Mouse (Mus musculus): ENCODE results near the gene C1qtnf12. TPM values are rescaled to one million over a fixed set of nuclear protein-coding genes. Genes with fewer than 3 reads are reported as not detected.

C1qtnf12 gene
- total and polyA plus RNA-seq, 3 experiments = 21.1 to 25.0 (median 24.5) TPM

GRCm38 (mm10) chr4:155972651-155973050 lies 10.5 kb downstream of the C1qtnf12 start:
- TF ChIP-seq NRF1 (IDR thresholded peaks at IDR 0.05; ENCODE audit: low read depth, low read length) (no peak), ZNF384 (IDR thresholded peaks at IDR 0.05; ENCODE audit: low read depth, low read length) (no peak), USF2 (conservative IDR thresholded peaks at IDR 0.05; ENCODE audit: low read depth, low read length) (no peak), TBP (conservative IDR thresholded peaks at IDR 0.05; ENCODE audit: low read depth, low read length) (no peak), JUND (conservative IDR thresholded peaks at IDR 0.05; ENCODE audit: low read depth, low read length) (no peak), IRF4 (IDR thresholded peaks at IDR 0.05; ENCODE audit: low read depth, low read length) (no peak), TCF12 (IDR thresholded peaks at IDR 0.05; ENCODE audit: low read depth, low read length) (no peak)
- dilution Hi-C loops (cut with MboI; ENCODE audit: extremely low pct_ligation_motif_present, extremely low pct_unique_long_range_greater_than_20kb, low sequenced_read_pairs) = no loop called here
- H3K27ac ChIP-seq (ENCODE audit: insufficient read depth, low read depth) = no peak overlapping the region

GRCm38 (mm10) chr4:155973239-155973638 lies 11.1 kb downstream of the C1qtnf12 start:
- in situ Hi-C loops (cut with MboI; ENCODE audit: low pct_ligation_motif_present, low pct_unique_long_range_greater_than_20kb, low sequenced_read_pairs) = no loop called here
- no peak overlapping the region for H3K9ac ChIP-seq (ENCODE audit: insufficient read depth, low read depth)
- no peaks in the 10 kb centered on the region for H3K79me2 ChIP-seq (replicated peaks; ENCODE audit: control insufficient read depth, extremely low read depth, insufficient read depth, poor library complexity, severe bottlenecking)
- H3K4me1 ChIP-seq (ENCODE audit: control insufficient read depth in 1 of 2, insufficient read depth in 2 of 2) = peaks cover 0 to 3% of the 10 kb centered on the region in 2 experiments; a peak in 1 of 4 replicates
- dilution Hi-C loops (cut with MboI; ENCODE audit: extremely low pct_ligation_motif_present, extremely low pct_unique_long_range_greater_than_20kb, low sequenced_read_pairs) = no loop called here
- peaks cover 0 to 6% of the 10 kb centered on the region in 2 experiments for H3K36me3 ChIP-seq (replicated peaks in 1 of 2; ENCODE audit: control insufficient read depth in 1 of 2, insufficient read depth in 1 of 2, low read length in 1 of 2)
- peaks cover 5% of the 10 kb centered on the region for H3K9me3 ChIP-seq (replicated peaks; ENCODE audit: low read length)
- H3K4me3 ChIP-seq (replicated peaks in 1 of 3; ENCODE audit: low read depth in 2 of 3, low read length in 2 of 3, poor library complexity in 1 of 3) = no peak overlapping the region
- TF ChIP-seq NRF1 (IDR thresholded peaks at IDR 0.05; ENCODE audit: low read depth, low read length) (no peak), SMC3 (IDR thresholded peaks at IDR 0.05; ENCODE audit: low read depth, low read length) (peak; percentile 51), JUND (conservative IDR thresholded peaks at IDR 0.05; ENCODE audit: low read depth, low read length) (no peak), CTCF (conservative IDR thresholded peaks at IDR 0.05 in 1 of 2, IDR thresholded peaks at IDR 0.05 in 1 of 2; ENCODE audit: low read depth in 2 of 2, low read length in 2 of 2) (peak in 1 of 2 experiments; percentile 54; a peak in 2 of 4 replicates), RAD21 (IDR thresholded peaks at IDR 0.05; ENCODE audit: low read depth, low read length) (peak; percentile 58), MXI1 (IDR thresholded peaks at IDR 0.05; ENCODE audit: low read depth, low read length) (no peak), IRF4 (IDR thresholded peaks at IDR 0.05; ENCODE audit: low read depth, low read length) (no peak), USF2 (conservative IDR thresholded peaks at IDR 0.05; ENCODE audit: low read depth, low read length) (no peak)
- H3K27ac ChIP-seq (ENCODE audit: insufficient read depth, low read depth) = no peak overlapping the region
- no peaks in the 10 kb centered on the region for H3K27me3 ChIP-seq (replicated peaks)
- peak; percentile 21 for DNase-seq (ENCODE audit: extremely low read depth)
- H3K4me2 ChIP-seq (ENCODE audit: insufficient read depth, low read depth, poor library complexity, severe bottlenecking) = no peak overlapping the region

More at GRCm38 (mm10) chr4:155972651-155973050, 10.5 kb downstream of the C1qtnf12 start:
- Histone ChIP-seq H3K79me2 (replicated peaks; ENCODE audit: control insufficient read depth, extremely low read depth, insufficient read depth, poor library complexity, severe bottlenecking) (no peaks in the 10 kb centered on the region), H3K27me3 (replicated peaks) (no peaks in the 10 kb centered on the region), H3K9ac (ENCODE audit: insufficient read depth, low read depth) (no peak overlapping the region), H3K36me3 (replicated peaks in 1 of 2; ENCODE audit: control insufficient read depth in 1 of 2, insufficient read depth in 1 of 2, low read length in 1 of 2) (peaks cover 0 to 6% of the 10 kb centered on the region in 2 experiments), H3K4me1 (ENCODE audit: control insufficient read depth in 1 of 2, insufficient read depth in 2 of 2) (peaks cover 0 to 3% of the 10 kb centered on the region in 2 experiments; a peak in 1 of 4 replicates), H3K4me3 (replicated peaks in 1 of 3; ENCODE audit: low read depth in 2 of 3, low read length in 2 of 3, poor library complexity in 1 of 3) (no peak overlapping the region), H3K9me3 (replicated peaks; ENCODE audit: low read length) (peaks cover 5% of the 10 kb centered on the region), H3K4me2 (ENCODE audit: insufficient read depth, low read depth, poor library complexity, severe bottlenecking) (no peak overlapping the region)
- in situ Hi-C loops (cut with MboI; ENCODE audit: low pct_ligation_motif_present, low pct_unique_long_range_greater_than_20kb, low sequenced_read_pairs) = no loop called here
- DNase-seq (ENCODE audit: extremely low read depth) = no peak

- Histone ChIP-seq H3K4me1 (ENCODE audit: control insufficient read depth in 1 of 2, insufficient read depth in 2 of 2) (no peaks in the 10 kb centered on the region), H3K27me3 (replicated peaks) (peaks cover 3% of the 10 kb centered on the region), H3K36me3 (replicated peaks in 1 of 2; ENCODE audit: control insufficient read depth in 1 of 2, insufficient read depth in 1 of 2, low read length in 1 of 2) (no peaks in the 10 kb centered on the region), H3K9ac (ENCODE audit: insufficient read depth, low read depth) (no peak overlapping the region), H3K27ac (ENCODE audit: insufficient read depth, low read depth) (no peak overlapping the region), H3K4me2 (ENCODE audit: insufficient read depth, low read depth, poor library complexity, severe bottlenecking) (no peak overlapping the region), H3K4me3 (replicated peaks in 1 of 3; ENCODE audit: low read depth in 2 of 3, low read length in 2 of 3, poor library complexity in 1 of 3) (no peak overlapping the region), H3K9me3 (replicated peaks; ENCODE audit: low read length) (peaks cover 5% of the 10 kb centered on the region), H3K79me2 (replicated peaks; ENCODE audit: control insufficient read depth, extremely low read depth, insufficient read depth, poor library complexity, severe bottlenecking) (no peaks in the 10 kb centered on the region)
- DNase-seq (ENCODE audit: extremely low read depth) = no peak
- in situ Hi-C loops (cut with MboI; ENCODE audit: low pct_ligation_motif_present, low pct_unique_long_range_greater_than_20kb, low sequenced_read_pairs) (loop anchor here (5.0 kb wide), 1 partner anchor 51 kb away; no protein-coding TSS in a partner anchor), dilution Hi-C loops (cut with MboI; ENCODE audit: extremely low pct_ligation_motif_present, extremely low pct_unique_long_range_greater_than_20kb, low sequenced_read_pairs) (no loop called here)
- no peak for TF ChIP-seq USF1 (IDR thresholded peaks at IDR 0.05; ENCODE audit: low read depth, low read length)
- no peak for TF ChIP-seq JUN (IDR thresholded peaks at IDR 0.05; ENCODE audit: insufficient read depth, low read depth, low read length)
- no peak for TF ChIP-seq HCFC1 (IDR thresholded peaks at IDR 0.05; ENCODE audit: low read depth, low read length)
- no peak for TF ChIP-seq MAX (IDR thresholded peaks at IDR 0.05; ENCODE audit: low read length)
- TF ChIP-seq CHD1 (IDR thresholded peaks at IDR 0.05; ENCODE audit: low read depth, low read length) = no peak
- no peak for TF ChIP-seq E2F4 (IDR thresholded peaks at IDR 0.05; ENCODE audit: insufficient replicate concordance, low read depth, low read length)
- no peak for TF ChIP-seq UBTF (IDR thresholded peaks at IDR 0.05; ENCODE audit: low read depth, low read length)
- no peak for TF ChIP-seq IRF4 (IDR thresholded peaks at IDR 0.05; ENCODE audit: low read depth, low read length)
- TF ChIP-seq RAD21 (IDR thresholded peaks at IDR 0.05; ENCODE audit: low read depth, low read length) = no peak
- no peak for TF ChIP-seq USF2 (conservative IDR thresholded peaks at IDR 0.05; ENCODE audit: low read depth, low read length)
- TF ChIP-seq EP300 (IDR thresholded peaks at IDR 0.05; ENCODE audit: low read length) = no peak
- TF ChIP-seq TCF12 (IDR thresholded peaks at IDR 0.05; ENCODE audit: low read depth, low read length) = no peak
- TF ChIP-seq MEF2A (IDR thresholded peaks at IDR 0.05; ENCODE audit: borderline replicate concordance, low read depth, low read length) = no peak
- no peak for TF ChIP-seq CTCF (conservative IDR thresholded peaks at IDR 0.05 in 1 of 2, IDR thresholded peaks at IDR 0.05 in 1 of 2; ENCODE audit: low read depth in 2 of 2, low read length in 2 of 2)
- TF ChIP-seq RCOR1 (conservative IDR thresholded peaks at IDR 0.05; ENCODE audit: low read depth, low read length) = no peak
- no peak for TF ChIP-seq BHLHE40 (IDR thresholded peaks at IDR 0.05; ENCODE audit: low read depth, low read length)
- TF ChIP-seq ZC3H11A (IDR thresholded peaks at IDR 0.05; ENCODE audit: low read depth, low read length) = no peak
Observed at GRCm38 (mm10) chr4:155981436-155982082, 19.4 kb downstream of the C1qtnf12 start.
